Mouse (Mus musculus): ENCODE data around the gene Rnf227. TPM values are rescaled to one million over a fixed set of nuclear protein-coding genes. Genes with fewer than 3 reads are reported as not detected.

Rnf227 gene
- polyA plus RNA-seq, 1 experiment = not detected

DNA sequence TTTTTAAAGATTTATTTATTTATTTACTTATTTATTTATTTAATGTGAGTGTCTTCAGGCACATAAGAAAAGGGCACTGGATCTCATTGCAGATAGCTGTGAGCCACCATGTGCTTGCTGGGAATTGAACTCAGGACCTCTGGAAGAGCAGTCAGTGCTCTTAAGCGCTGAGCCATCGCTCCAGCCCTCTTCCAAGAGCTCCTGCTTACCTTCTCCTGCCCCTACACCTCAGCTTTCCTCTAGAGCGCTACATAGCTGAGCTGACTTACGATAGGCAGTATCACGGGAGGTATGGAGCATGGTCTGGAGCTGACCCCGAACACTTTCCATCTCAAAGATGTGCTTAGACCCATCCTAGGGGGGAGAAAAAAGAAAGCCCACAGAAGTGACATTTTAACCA lies 18.7 kb upstream of the Rnf227 start:
- Histone ChIP-seq H3K9me3 (no peaks in the 10 kb centered on the region), H3K4me1 (peaks cover 46% of the 10 kb centered on the region), H3K36me3 (replicated peaks; ENCODE audit: low read length) (peaks cover 29% of the 10 kb centered on the region), H3K27me3 (replicated peaks) (peaks cover 3% of the 10 kb centered on the region), H3K4me3 (replicated peaks) (no peak overlapping the region)
- no peak for TF ChIP-seq FLI1 (IDR thresholded peaks at IDR 0.05; ENCODE audit: low read length)
- no peak for TF ChIP-seq GATA1 (IDR thresholded peaks at IDR 0.05; ENCODE audit: borderline replicate concordance, low read length)

DNA sequence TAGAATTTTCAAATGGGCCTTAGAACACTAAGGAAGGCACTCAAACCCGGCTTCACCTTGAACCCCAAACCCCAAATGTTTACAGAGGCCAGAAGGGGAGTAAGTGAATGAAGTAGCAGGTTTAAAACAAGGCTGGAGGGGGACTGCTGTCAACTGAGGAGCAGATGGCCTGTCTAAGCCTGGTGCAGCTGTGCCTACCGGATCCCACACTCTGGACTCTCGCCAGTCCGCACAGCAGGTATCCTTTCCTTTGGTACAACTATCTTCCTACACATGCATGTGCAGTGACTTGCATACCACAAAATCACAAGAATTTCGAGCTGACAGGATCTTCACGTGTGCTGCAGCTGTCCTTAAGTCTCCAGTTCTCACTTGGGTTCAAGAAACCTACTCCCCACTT lies 18.3 kb upstream of the Rnf227 start:
- TF ChIP-seq FLI1 (IDR thresholded peaks at IDR 0.05; ENCODE audit: low read length) = no peak
- TF ChIP-seq GATA1 (IDR thresholded peaks at IDR 0.05; ENCODE audit: borderline replicate concordance, low read length) = no peak
- H3K36me3 ChIP-seq (replicated peaks; ENCODE audit: low read length) = peaks cover 29% of the 10 kb centered on the region
- no peaks in the 10 kb centered on the region for H3K9me3 ChIP-seq
- H3K4me1 ChIP-seq = peaks cover 51% of the 10 kb centered on the region
- peaks cover 7% of the 10 kb centered on the region for H3K27me3 ChIP-seq (replicated peaks)
- no peak overlapping the region for H3K4me3 ChIP-seq (replicated peaks)

DNA sequence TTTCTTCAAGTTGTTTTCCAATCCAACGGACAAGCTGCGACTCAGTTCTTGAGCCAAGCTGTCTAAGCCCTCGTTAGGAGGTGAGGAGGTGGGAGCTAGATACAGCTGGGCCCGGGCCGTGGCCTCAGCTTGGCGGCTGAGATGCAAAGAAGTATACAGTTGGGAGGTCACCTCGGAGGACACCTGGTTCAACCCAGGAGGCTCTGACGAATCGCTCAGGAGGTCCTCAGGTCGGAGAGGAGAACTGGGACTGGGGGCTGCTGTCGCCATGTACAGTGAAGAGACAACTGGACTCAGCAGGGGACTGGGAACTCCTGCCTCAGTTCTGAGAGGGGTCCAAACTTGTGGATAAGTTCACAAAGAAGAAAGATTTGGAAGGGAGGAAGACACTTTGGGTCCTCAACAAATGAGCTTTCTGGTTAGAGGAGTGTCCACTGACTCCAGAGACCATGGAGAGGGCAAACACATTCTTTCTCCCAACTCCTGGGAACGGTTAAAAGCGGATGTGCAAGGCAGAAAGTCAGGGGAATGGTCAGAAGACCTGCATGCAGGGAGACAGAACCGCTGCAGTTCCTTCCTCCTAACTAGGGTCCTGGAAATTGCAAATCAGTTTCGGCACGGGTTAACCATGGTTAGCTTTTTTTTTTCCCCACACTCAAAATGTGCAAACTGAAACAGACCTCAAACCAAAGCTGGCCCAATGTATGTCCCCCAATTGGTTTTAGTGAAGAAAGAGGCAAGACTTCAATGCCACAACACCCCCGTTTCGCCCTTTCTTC lies 17.4 kb upstream of the Rnf227 start:
- peak overlapping the region; percentile 94 for H3K4me3 ChIP-seq (replicated peaks)
- peaks cover 24% of the 10 kb centered on the region for H3K36me3 ChIP-seq (replicated peaks; ENCODE audit: low read length)
- TF ChIP-seq GATA1 (IDR thresholded peaks at IDR 0.05; ENCODE audit: borderline replicate concordance, low read length) = no peak
- H3K4me1 ChIP-seq = peaks cover 59% of the 10 kb centered on the region
- H3K27me3 ChIP-seq (replicated peaks) = peaks cover 16% of the 10 kb centered on the region
- no peaks in the 10 kb centered on the region for H3K9me3 ChIP-seq

DNA sequence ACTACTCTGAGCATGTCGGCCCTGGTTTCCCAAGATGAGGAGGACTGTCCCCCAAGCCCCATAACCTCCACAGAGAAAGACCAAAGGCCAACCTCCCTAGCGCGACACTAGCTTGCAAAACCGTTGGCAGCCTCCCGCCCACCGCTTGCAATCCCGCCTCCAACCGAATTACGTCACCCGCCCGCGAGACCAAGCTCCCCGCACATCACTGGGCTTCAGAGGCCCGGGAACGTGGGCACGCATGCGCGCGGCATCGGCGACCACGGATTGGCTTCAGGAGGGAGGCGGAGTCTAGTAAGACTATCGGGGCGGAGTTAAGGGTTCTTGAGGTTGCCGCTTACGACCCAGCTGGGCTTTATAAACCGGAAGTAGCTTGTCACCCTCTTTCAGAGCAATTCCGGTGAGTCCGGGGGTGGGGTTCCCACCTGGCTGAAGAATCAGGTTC lies 16.6 kb upstream of the Rnf227 start, which contains the start of the genes Cntrob and Trappc1:
TSS of gene Cntrob (minus strand) at position 109 of the 445 bp plus-strand sequence.
TSS of gene Trappc1 (plus strand) at position 314 of the 445 bp plus-strand sequence.
- TF ChIP-seq FLI1 (IDR thresholded peaks at IDR 0.05; ENCODE audit: low read length) (0 out of 2 replicates have a peak, but pooled peaks have one; percentile 62), GATA1 (IDR thresholded peaks at IDR 0.05; ENCODE audit: borderline replicate concordance, low read length) (no peak)
- Histone ChIP-seq H3K4me1 (peaks cover 67% of the 10 kb centered on the region), H3K36me3 (replicated peaks; ENCODE audit: low read length) (peaks cover 18% of the 10 kb centered on the region), H3K9me3 (no peaks in the 10 kb centered on the region), H3K4me3 (replicated peaks) (peak within 1 kb of the TSS; percentile 94), H3K27me3 (replicated peaks) (peaks cover 23% of the 10 kb centered on the region)

DNA sequence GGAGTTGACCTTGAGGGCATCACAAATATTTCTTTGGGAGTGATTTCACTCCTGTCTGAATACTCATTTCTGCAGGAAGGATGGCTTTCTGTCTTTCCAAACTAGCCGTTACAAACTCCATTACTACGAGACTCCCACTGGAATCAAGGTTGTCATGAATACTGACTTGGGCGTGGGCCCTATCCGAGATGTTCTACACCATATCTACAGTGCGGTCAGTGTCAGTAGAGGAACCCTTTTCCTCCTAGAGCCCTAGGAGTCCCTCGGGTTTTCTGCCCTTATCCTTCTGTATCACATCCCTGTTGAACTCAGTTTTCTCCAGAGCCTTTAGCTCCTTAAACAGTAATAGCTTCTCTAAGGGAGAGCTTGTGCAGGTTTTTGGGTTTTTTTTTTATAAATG lies 15.5 kb upstream of the Rnf227 start:
- TF ChIP-seq GATA1 (IDR thresholded peaks at IDR 0.05; ENCODE audit: borderline replicate concordance, low read length) (no peak), FLI1 (IDR thresholded peaks at IDR 0.05; ENCODE audit: low read length) (no peak)
- Histone ChIP-seq H3K36me3 (replicated peaks; ENCODE audit: low read length) (peaks cover 7% of the 10 kb centered on the region), H3K9me3 (no peaks in the 10 kb centered on the region), H3K4me1 (peaks cover 63% of the 10 kb centered on the region), H3K4me3 (replicated peaks) (peak overlapping the region; percentile 94), H3K27me3 (replicated peaks) (peaks cover 34% of the 10 kb centered on the region)

DNA sequence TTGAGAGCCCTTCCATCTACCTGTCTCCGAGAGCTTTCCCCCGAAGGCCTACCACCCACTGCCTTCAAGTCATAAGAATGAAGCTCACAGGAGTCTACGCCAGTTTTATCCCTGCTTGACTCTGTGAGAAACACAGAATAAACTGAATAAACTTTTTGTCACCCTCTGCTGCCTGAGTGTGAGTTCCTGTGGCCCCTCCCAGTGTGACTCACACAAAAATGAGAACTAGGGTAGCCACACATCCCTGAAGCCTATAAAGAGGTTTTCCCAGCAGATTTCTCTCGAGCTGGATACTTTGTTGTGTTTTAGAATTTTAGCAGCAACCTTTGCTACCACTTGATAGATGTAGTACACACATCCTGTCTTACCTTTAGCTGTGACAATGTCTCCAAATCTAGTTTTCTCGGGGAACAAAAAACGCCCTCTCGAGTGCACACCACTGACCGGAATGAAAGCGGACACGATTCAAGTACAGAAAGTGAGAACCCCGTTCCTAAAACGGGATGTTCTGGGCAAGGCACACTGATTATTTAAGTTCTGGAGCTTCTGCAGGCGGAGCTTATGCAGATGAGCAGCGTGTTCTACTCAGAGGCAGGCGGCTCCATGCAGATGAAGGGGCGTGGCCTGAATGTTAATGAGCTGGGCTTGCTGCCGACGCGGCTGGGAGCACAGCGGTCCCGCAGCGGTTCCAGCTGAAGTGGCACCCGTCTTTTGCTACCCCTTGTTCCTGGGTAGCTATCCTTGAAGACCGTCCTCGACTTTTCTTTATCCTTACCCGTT lies 14.4 kb upstream of the Rnf227 start, which contains the start of gene Kcnab3:
TSS of gene Kcnab3 (plus strand) at position 631 of the 780 bp plus-strand sequence.
- Histone ChIP-seq H3K9me3 (no peaks in the 10 kb centered on the region), H3K4me3 (replicated peaks) (peak within 1 kb of the TSS; percentile 91), H3K36me3 (replicated peaks; ENCODE audit: low read length) (no peaks in the 10 kb centered on the region), H3K4me1 (peaks cover 62% of the 10 kb centered on the region), H3K27me3 (replicated peaks) (peaks cover 44% of the 10 kb centered on the region)
- TF ChIP-seq GATA1 (IDR thresholded peaks at IDR 0.05; ENCODE audit: borderline replicate concordance, low read length) = no peak
- no peak for TF ChIP-seq FLI1 (IDR thresholded peaks at IDR 0.05; ENCODE audit: low read length)

DNA sequence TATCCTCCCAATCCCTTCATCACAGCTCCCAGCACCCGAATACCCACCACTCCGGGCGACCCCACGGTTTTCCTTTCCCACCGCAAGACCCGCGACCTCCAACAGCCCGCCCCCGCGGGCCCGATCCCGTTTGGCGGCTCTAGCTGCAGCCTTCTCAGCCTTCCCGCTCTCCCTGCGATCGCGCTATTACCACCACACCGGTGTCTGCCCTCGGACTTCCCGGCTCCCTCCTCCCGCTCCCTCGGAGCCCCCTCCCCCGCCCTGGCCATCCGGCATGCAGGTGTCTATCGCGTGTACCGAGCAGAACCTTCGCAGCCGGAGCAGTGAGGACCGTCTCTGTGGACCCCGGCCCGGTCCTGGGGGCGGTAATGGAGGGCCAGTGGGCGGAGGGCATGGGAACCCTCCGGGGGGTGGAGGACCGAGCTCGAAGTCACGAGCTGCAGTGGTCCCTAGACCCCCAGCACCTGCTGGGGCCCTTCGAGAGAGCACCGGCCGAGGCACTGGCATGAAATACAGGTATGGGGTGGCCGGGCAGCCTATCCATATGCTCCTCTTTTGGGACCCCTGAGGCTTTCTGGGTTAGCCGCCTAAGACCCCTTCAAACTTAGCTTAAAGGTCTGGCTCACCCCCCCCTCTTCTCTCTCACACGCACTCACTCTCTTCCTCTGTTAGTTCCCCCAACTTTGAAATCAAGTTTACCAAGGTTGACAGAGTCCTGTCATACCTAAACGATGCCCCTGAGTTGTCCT lies 13.7 kb upstream of the Rnf227 start:
- TF ChIP-seq GATA1 (IDR thresholded peaks at IDR 0.05; ENCODE audit: borderline replicate concordance, low read length) (no peak), FLI1 (IDR thresholded peaks at IDR 0.05; ENCODE audit: low read length) (no peak)

DNA sequence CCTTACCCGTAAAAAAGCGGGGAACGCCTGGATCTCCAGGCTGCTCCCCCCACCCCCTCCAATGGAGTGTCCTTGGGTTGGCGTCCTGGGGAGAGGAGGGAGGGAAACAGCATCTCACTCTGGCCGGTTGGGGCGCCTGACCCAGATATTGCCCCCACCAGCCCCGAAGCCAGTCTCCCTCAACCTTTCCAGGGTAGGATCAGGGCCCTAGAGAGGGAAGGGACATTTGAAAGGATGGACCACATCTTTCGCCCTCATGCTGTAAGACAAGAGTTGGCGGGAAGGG lies 13.2 kb upstream of the Rnf227 start:
- no peaks in the 10 kb centered on the region for H3K9me3 ChIP-seq
- H3K36me3 ChIP-seq (replicated peaks; ENCODE audit: low read length) = no peaks in the 10 kb centered on the region
- peaks cover 57% of the 10 kb centered on the region for H3K27me3 ChIP-seq (replicated peaks)
- TF ChIP-seq FLI1 (IDR thresholded peaks at IDR 0.05; ENCODE audit: low read length) = no peak
- TF ChIP-seq GATA1 (IDR thresholded peaks at IDR 0.05; ENCODE audit: borderline replicate concordance, low read length) = no peak
- H3K4me1 ChIP-seq = peaks cover 73% of the 10 kb centered on the region
- H3K4me3 ChIP-seq (replicated peaks) = peak overlapping the region; percentile 91

More for the DNA sequence above, 13.7 kb upstream of the Rnf227 start:
- H3K4me1 ChIP-seq = peaks cover 70% of the 10 kb centered on the region
- H3K9me3 ChIP-seq = no peaks in the 10 kb centered on the region
- peaks cover 52% of the 10 kb centered on the region for H3K27me3 ChIP-seq (replicated peaks)
- H3K36me3 ChIP-seq (replicated peaks; ENCODE audit: low read length) = no peaks in the 10 kb centered on the region
- H3K4me3 ChIP-seq (replicated peaks) = peak overlapping the region; percentile 91

DNA sequence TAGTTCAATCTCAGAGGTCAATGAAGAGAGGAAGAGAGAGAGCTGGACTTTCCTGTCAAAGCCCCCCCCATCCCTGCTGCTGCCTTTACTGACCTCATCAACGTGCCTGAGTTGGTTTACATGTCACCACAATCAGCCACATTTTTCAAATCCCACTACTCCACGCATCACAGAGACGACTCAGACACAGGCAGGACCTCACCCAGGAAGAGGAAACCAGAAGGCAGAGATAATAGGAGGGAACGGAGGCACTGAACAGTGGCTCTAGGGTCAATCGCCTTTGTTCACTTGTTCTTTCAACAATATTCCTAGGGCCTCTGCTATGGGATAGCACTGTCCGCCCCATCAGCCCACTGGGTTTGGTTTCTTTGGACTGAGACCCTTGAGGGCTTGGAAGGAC lies 12.6 kb upstream of the Rnf227 start:
- H3K27me3 ChIP-seq (replicated peaks) = peaks cover 63% of the 10 kb centered on the region
- peaks cover 73% of the 10 kb centered on the region for H3K4me1 ChIP-seq
- H3K4me3 ChIP-seq (replicated peaks) = peak overlapping the region; percentile 16
- no peaks in the 10 kb centered on the region for H3K36me3 ChIP-seq (replicated peaks; ENCODE audit: low read length)
- no peaks in the 10 kb centered on the region for H3K9me3 ChIP-seq
- TF ChIP-seq FLI1 (IDR thresholded peaks at IDR 0.05; ENCODE audit: low read length) = 0 out of 2 replicates have a peak, but pooled peaks have one; percentile 21
- no peak; the same call in 2 of the 3 replicates for TF ChIP-seq GATA1 (IDR thresholded peaks at IDR 0.05; ENCODE audit: borderline replicate concordance, low read length)

Measured in megakaryocyte, embryonic 14.5 days (primary cell).